Comparison of ENCODE assay signal across 23 mouse cellular contexts in genomic region chr4:129874805-129875204, GRCm38 (mm10). TPM values are rescaled to one million over a fixed set of nuclear protein-coding genes. Genes with fewer than 3 reads are reported as not detected.
"Had no signal": no experiment of that assay in that cellular context is flagged by ENCODE, and none has a peak within 500 bp of the region (broad histone marks: within the 10 kb centered on the region; RNA-seq: fewer than 3 reads in every experiment).

No protein-coding gene starts in this region.

- H3K27me3 ChIP-seq: liver, embryonic 15.5 days; lung, embryonic 15.5 days; megakaryocyte, embryonic 14.5 days; midbrain, embryonic 12.5 days; neural tube, embryonic 12.5 days; stomach, embryonic 15.5 days had no signal

- H3K27ac ChIP-seq: liver, embryonic 15.5 days; lung, embryonic 15.5 days; macrophage; midbrain, embryonic 10.5 days; midbrain, embryonic 12.5 days; neural tube, embryonic 12.5 days; stomach, embryonic 15.5 days; stomach, postnatal 0 days had no signal

- H3K36me3 ChIP-seq: liver, embryonic 15.5 days; lung, embryonic 15.5 days; midbrain, embryonic 10.5 days; midbrain, embryonic 12.5 days; neural tube, embryonic 12.5 days; stomach, embryonic 15.5 days had no signal

- DNase-seq: liver, postnatal 0 days; lung, adult 2 months; lung, postnatal 14 days; lung, postnatal 36 days; midbrain, embryonic 14.5 days; right cerebral cortex, postnatal 14 days; thymus, adult 2 months; thymus, postnatal 25 days; thymus, postnatal 4 days had no signal

- H3K9me3 ChIP-seq: liver, embryonic 15.5 days; lung, embryonic 15.5 days; megakaryocyte, embryonic 14.5 days; midbrain, embryonic 10.5 days; midbrain, embryonic 12.5 days; neural tube, embryonic 12.5 days; stomach, embryonic 15.5 days had no signal

- H3K4me2 ChIP-seq: liver, embryonic 15.5 days; lung, embryonic 15.5 days; midbrain, embryonic 12.5 days; neural tube, embryonic 12.5 days; stomach, embryonic 15.5 days had no signal

- H3K4me3 ChIP-seq: liver, embryonic 15.5 days; lung, embryonic 15.5 days; megakaryocyte, embryonic 14.5 days; midbrain, embryonic 10.5 days; midbrain, embryonic 12.5 days; neural tube, embryonic 12.5 days; stomach, embryonic 15.5 days had no signal

- H3K9ac ChIP-seq: liver, embryonic 15.5 days; liver, postnatal 0 days; lung, embryonic 15.5 days; midbrain, embryonic 12.5 days; neural tube, embryonic 12.5 days; stomach, embryonic 15.5 days had no signal

RNA-seq across cellular contexts. Expression of gene Spocd1, which starts 54.2 kb away (rescaled TPM):
- total RNA-seq: neutrophil, adult 5-6 weeks had no signal
- polyA plus RNA-seq: liver, embryonic 15.5 days; liver, postnatal 0 days; lung, adult 2 months; lung, postnatal 0 days; macrophage; midbrain, embryonic 10.5 days; midbrain, embryonic 12.5 days; midbrain, embryonic 14.5 days; midbrain, embryonic 16.5 days; neural tube, embryonic 12.5 days; neural tube, embryonic 14.5 days; stomach, postnatal 0 days; urinary bladder, adult 2 months had no signal
